Mouse (Mus musculus): ENCODE results near the gene Nbea. TPM values are rescaled to one million over a fixed set of nuclear protein-coding genes. Genes with fewer than 3 reads are reported as not detected.

Gene Nbea
- polyA plus RNA-seq, 1 experiment from 2014 or later = 13.9 TPM

- H3K4me3 ChIP-seq = no peak overlapping the region
- no peaks in the 10 kb centered on the region for H3K4me1 ChIP-seq (replicated peaks)
- H3K36me3 ChIP-seq = no peaks in the 10 kb centered on the region
- H3K9me3 ChIP-seq = no peaks in the 10 kb centered on the region; the same call in 1 of the 2 replicates
- H3K27me3 ChIP-seq (ENCODE audit: insufficient read depth, poor library complexity, severe bottlenecking) = no peaks in the 10 kb centered on the region
- H3K27ac ChIP-seq = no peak overlapping the region
- no peak for DNase-seq (ENCODE audit: low spot score)
- 80% methylated on average over 5 of the region's 5 CpGs for WGBS
Measured at GRCm38 (mm10) chr3:55872944-55873924, 310.3 kb downstream of the Nbea start.

GRCm38 (mm10) chr3:55852488-55852887, 331.0 kb downstream of the Nbea start:
- H3K9me3 ChIP-seq = no peaks in the 10 kb centered on the region
- WGBS = 94% methylated on average over 7 of the region's 7 CpGs
- no peak for DNase-seq (ENCODE audit: low spot score)
- H3K4me3 ChIP-seq = no peak overlapping the region
- H3K27me3 ChIP-seq (ENCODE audit: insufficient read depth, poor library complexity, severe bottlenecking) = no peaks in the 10 kb centered on the region
- no peak overlapping the region for H3K27ac ChIP-seq
- no peaks in the 10 kb centered on the region for H3K4me1 ChIP-seq (replicated peaks)
- H3K36me3 ChIP-seq = no peaks in the 10 kb centered on the region

- no peaks in the 10 kb centered on the region for H3K9me3 ChIP-seq
- no peaks in the 10 kb centered on the region for H3K27me3 ChIP-seq (ENCODE audit: insufficient read depth, poor library complexity, severe bottlenecking)
- 86% methylated on average over 1 of the region's 1 CpGs for WGBS
- H3K36me3 ChIP-seq = no peaks in the 10 kb centered on the region
- no peak overlapping the region for H3K4me3 ChIP-seq
- H3K4me1 ChIP-seq (replicated peaks) = no peaks in the 10 kb centered on the region
- no peak for DNase-seq (ENCODE audit: low spot score)
- H3K27ac ChIP-seq = no peak overlapping the region
Measured at GRCm38 (mm10) chr3:55847115-55847514, 336.4 kb downstream of the Nbea start.

GRCm38 (mm10) chr3:55837188-55837587, 346.3 kb downstream of the Nbea start:
- DNase-seq (ENCODE audit: low spot score) = no peak
- H3K27ac ChIP-seq = no peak overlapping the region
- WGBS = 85% methylated on average over 3 of the region's 3 CpGs

GRCm38 (mm10) chr3:55835207-55835606, 348.3 kb downstream of the Nbea start:
- no peaks in the 10 kb centered on the region for H3K27me3 ChIP-seq (ENCODE audit: insufficient read depth, poor library complexity, severe bottlenecking)
- no peak overlapping the region for H3K27ac ChIP-seq
- no peak overlapping the region for H3K4me3 ChIP-seq
- H3K36me3 ChIP-seq = no peaks in the 10 kb centered on the region
- DNase-seq (ENCODE audit: low spot score) = no peak
- 78% methylated on average over 4 of the region's 4 CpGs for WGBS
- H3K9me3 ChIP-seq = no peaks in the 10 kb centered on the region
- 0 out of 2 replicates have a peak, but pooled peaks cover under 1% of the 10 kb centered on the region for H3K4me1 ChIP-seq (replicated peaks)

More at GRCm38 (mm10) chr3:55837188-55837587, 346.3 kb downstream of the Nbea start:
- H3K9me3 ChIP-seq = no peaks in the 10 kb centered on the region
- no peaks in the 10 kb centered on the region for H3K36me3 ChIP-seq
- no peaks in the 10 kb centered on the region for H3K27me3 ChIP-seq (ENCODE audit: insufficient read depth, poor library complexity, severe bottlenecking)
- no peaks in the 10 kb centered on the region for H3K4me1 ChIP-seq (replicated peaks)
- no peak overlapping the region for H3K4me3 ChIP-seq

GRCm38 (mm10) chr3:55830226-55830625, 353.3 kb downstream of the Nbea start:
- no peak for DNase-seq (ENCODE audit: low spot score)
- 74% methylated on average over 5 of the region's 5 CpGs for WGBS
- H3K9me3 ChIP-seq = no peaks in the 10 kb centered on the region
- peaks cover 18% of the 10 kb centered on the region for H3K4me1 ChIP-seq (replicated peaks)
- no peak overlapping the region for H3K27ac ChIP-seq
- H3K4me3 ChIP-seq = no peak overlapping the region
- H3K27me3 ChIP-seq (ENCODE audit: insufficient read depth, poor library complexity, severe bottlenecking) = no peaks in the 10 kb centered on the region
- H3K36me3 ChIP-seq = no peaks in the 10 kb centered on the region

GRCm38 (mm10) chr3:55828481-55829256, 354.8 kb downstream of the Nbea start:
- Histone ChIP-seq H3K9me3 (no peaks in the 10 kb centered on the region), H3K36me3 (no peaks in the 10 kb centered on the region), H3K4me3 (no peak overlapping the region), H3K4me1 (replicated peaks) (peaks cover 18% of the 10 kb centered on the region), H3K27me3 (ENCODE audit: insufficient read depth, poor library complexity, severe bottlenecking) (no peaks in the 10 kb centered on the region), H3K27ac (no peak overlapping the region)
- no peak for DNase-seq (ENCODE audit: low spot score)
- 62% methylated on average over 10 of the region's 10 CpGs for WGBS

- 74% methylated on average over 3 of the region's 3 CpGs for WGBS
- Histone ChIP-seq H3K4me1 (replicated peaks) (peaks cover 14% of the 10 kb centered on the region), H3K4me3 (no peak overlapping the region), H3K27ac (no peak overlapping the region), H3K27me3 (ENCODE audit: insufficient read depth, poor library complexity, severe bottlenecking) (no peaks in the 10 kb centered on the region), H3K36me3 (no peaks in the 10 kb centered on the region), H3K9me3 (no peaks in the 10 kb centered on the region)
- DNase-seq (ENCODE audit: low spot score) = no peak
Measured at GRCm38 (mm10) chr3:55824864-55825263, 358.6 kb downstream of the Nbea start.

- no peak for DNase-seq (ENCODE audit: low spot score)
- Histone ChIP-seq H3K36me3 (no peaks in the 10 kb centered on the region), H3K4me3 (no peak overlapping the region), H3K9me3 (no peaks in the 10 kb centered on the region), H3K4me1 (replicated peaks) (no peaks in the 10 kb centered on the region), H3K27ac (no peak overlapping the region), H3K27me3 (ENCODE audit: insufficient read depth, poor library complexity, severe bottlenecking) (no peaks in the 10 kb centered on the region)
Measured at GRCm38 (mm10) chr3:55819598-55819997, 363.9 kb downstream of the Nbea start.

GRCm38 (mm10) chr3:55818082-55818481, 365.4 kb downstream of the Nbea start:
- H3K27ac ChIP-seq = no peak overlapping the region
- no peaks in the 10 kb centered on the region for H3K4me1 ChIP-seq (replicated peaks)
- no peaks in the 10 kb centered on the region for H3K9me3 ChIP-seq
- 95% methylated on average over 2 of the region's 2 CpGs for WGBS
- H3K36me3 ChIP-seq = no peaks in the 10 kb centered on the region
- no peak overlapping the region for H3K4me3 ChIP-seq
- DNase-seq (ENCODE audit: low spot score) = no peak
- no peaks in the 10 kb centered on the region for H3K27me3 ChIP-seq (ENCODE audit: insufficient read depth, poor library complexity, severe bottlenecking)

GRCm38 (mm10) chr3:55816638-55817375, 366.7 kb downstream of the Nbea start:
- 82% methylated on average over 6 of the region's 6 CpGs for WGBS
- DNase-seq (ENCODE audit: low spot score) = no peak
- no peak overlapping the region for H3K27ac ChIP-seq

GRCm38 (mm10) chr3:55816096-55816495, 367.4 kb downstream of the Nbea start:
- Histone ChIP-seq H3K4me3 (no peak overlapping the region), H3K4me1 (replicated peaks) (no peaks in the 10 kb centered on the region), H3K27ac (no peak overlapping the region), H3K36me3 (no peaks in the 10 kb centered on the region), H3K27me3 (ENCODE audit: insufficient read depth, poor library complexity, severe bottlenecking) (no peaks in the 10 kb centered on the region), H3K9me3 (no peaks in the 10 kb centered on the region)
- WGBS = 80% methylated on average over 5 of the region's 5 CpGs
- no peak for DNase-seq (ENCODE audit: low spot score)

More at GRCm38 (mm10) chr3:55816638-55817375, 366.7 kb downstream of the Nbea start:
- H3K4me3 ChIP-seq = no peak overlapping the region
- no peaks in the 10 kb centered on the region for H3K4me1 ChIP-seq (replicated peaks)
- no peaks in the 10 kb centered on the region for H3K27me3 ChIP-seq (ENCODE audit: insufficient read depth, poor library complexity, severe bottlenecking)
- no peaks in the 10 kb centered on the region for H3K36me3 ChIP-seq
- H3K9me3 ChIP-seq = no peaks in the 10 kb centered on the region

Data from hindbrain, embryonic 10.5 days (tissue).